Mouse (Mus musculus): Measurements from ENCODE around the gene Wdr77.
A peak's percentile ranks its signal among the peaks of the same experiment; 100 is the strongest.
"Not testable (repeated sequence)": the region's sequence is repeated elsewhere in the genome, so short reads cannot be mapped to it uniquely, and the experiment has no call there.

The Wdr77 gene

GRCm38 (mm10) chr3:105951348-105951747, 7.8 kb upstream of the Wdr77 start:
- DNase-seq (ENCODE audit: low spot score), result no peak

DNA sequence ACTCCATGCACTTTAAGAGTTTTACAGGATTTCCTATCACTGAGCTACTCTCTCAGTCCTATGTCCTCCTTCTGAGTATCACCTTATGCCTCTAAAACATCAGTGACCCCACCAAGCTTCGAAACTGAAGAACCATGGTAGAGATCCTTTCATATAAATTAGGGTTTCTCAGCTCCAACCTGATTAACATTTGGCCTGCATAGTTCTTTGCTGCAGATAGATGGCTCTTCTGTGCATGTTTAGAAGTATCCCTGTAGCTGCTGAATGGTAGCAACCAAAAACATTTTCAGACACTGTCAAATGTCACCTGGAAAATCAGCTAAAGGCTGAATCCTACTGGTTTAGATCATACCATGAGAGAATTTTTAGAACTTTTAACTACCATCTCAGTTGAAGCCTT, 1.9 kb upstream of the Wdr77 start:
- no peak for DNase-seq (ENCODE audit: low spot score)

DNA sequence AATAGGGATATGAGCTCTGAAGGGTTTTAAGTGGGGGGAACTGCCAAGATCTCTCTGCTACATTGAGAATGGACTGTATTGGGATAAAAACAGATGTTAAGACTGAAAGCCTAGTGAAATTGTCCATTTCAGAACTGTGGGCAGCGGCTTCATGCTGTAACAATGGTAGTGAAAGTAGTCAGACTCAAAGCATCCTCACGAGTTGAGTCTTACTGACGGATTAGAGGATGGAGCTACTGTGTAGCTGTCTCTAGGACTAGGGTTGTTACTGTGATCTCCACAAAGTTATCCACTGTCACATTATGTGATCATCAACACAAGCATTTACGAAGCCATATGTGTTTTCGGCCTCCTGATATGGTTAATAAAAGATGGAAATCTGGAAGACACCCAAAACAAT, 965 bp upstream of the Wdr77 start:
- DNase-seq (ENCODE audit: low spot score), result no peak

- DNase-seq (ENCODE audit: low spot score), result no peak
These were observed 416 bp downstream of the Wdr77 start for GRCm38 (mm10) chr3:105959585-105959984.

GRCm38 (mm10) chr3:105959999-105960398, 830 bp downstream of the Wdr77 start, which contains the start of gene Atp5f1:
Atp5f1 (minus strand) TSS chr3:105960099.
- no peak for DNase-seq (ENCODE audit: low spot score)

GRCm38 (mm10) chr3:105960700-105961099, 1.5 kb downstream of the Wdr77 start:
- DNase-seq (ENCODE audit: low spot score), result no peak

DNA sequence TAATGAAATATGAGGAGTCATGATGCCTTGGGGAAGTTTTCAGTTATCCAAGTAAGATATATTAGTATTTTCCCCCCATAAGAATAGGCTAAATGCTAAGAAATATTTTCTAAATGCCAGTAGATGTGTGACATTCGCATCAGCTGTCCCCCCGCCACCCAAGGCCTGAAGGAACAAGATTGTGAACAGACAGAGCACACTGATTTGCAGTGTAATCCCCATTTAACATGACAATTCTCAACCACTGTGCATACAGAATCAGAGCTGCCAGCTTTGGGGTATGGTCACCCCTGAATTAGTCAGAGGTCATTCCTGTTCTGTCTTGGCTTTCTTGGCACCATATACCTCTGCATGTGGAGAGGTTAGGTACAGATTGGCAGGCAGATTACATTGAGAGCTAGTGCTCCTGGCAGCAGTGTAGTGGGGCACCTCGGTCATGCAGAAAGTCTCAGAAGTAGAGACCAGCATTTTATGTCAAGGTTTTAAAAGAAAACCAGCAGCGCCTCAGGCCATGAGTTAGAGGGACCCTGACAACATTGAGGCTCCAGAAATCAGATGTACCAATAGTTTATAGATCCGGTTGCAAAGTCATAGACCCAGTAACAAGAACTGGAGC, 12.8 kb downstream of the Wdr77 start:
- DNase-seq (ENCODE audit: low spot score), result no peak

GRCm38 (mm10) chr3:105973411-105973810, 14.2 kb downstream of the Wdr77 start, which contains the start of gene Ovgp1:
Ovgp1 (plus strand) TSS chr3:105973711.
- no peak for DNase-seq (ENCODE audit: low spot score)

DNA sequence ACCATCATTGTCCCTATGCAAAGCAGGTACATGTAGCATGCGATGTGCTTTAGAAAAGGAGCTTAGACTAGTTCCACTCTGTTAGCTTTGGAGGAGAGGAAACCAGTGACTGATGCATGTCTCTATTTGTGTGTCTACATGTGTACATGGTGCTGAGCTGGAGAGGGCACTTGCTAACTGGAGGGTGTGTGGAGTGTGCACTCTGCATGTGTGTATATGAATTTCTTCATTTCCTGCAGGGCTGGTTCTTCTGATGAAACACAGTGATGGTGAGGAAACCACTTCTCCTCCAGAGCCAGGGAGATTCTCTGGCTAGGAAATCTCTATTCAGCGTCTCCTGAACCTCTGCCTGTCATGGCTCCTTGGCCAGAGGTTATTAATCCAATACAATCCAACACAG, 15.0 kb downstream of the Wdr77 start:
- no peak for DNase-seq (ENCODE audit: low spot score)

- DNase-seq (ENCODE audit: low spot score), result not testable (repeated sequence)
These were observed 30.4 kb downstream of the Wdr77 start for GRCm38 (mm10) chr3:105989611-105990010.

- DNase-seq (ENCODE audit: low spot score), result no peak
These were observed 32.6 kb downstream of the Wdr77 start for GRCm38 (mm10) chr3:105991653-105992283.

GRCm38 (mm10) chr3:105994730-105995129, 35.6 kb downstream of the Wdr77 start:
- no peak for DNase-seq (ENCODE audit: low spot score)

GRCm38 (mm10) chr3:106000707-106001375, 41.7 kb downstream of the Wdr77 start:
- no peak for DNase-seq (ENCODE audit: low spot score)

- DNase-seq (ENCODE audit: low spot score), result peak; percentile 60
These were observed 42.5 kb downstream of the Wdr77 start for GRCm38 (mm10) chr3:106001416-106002370.

DNA sequence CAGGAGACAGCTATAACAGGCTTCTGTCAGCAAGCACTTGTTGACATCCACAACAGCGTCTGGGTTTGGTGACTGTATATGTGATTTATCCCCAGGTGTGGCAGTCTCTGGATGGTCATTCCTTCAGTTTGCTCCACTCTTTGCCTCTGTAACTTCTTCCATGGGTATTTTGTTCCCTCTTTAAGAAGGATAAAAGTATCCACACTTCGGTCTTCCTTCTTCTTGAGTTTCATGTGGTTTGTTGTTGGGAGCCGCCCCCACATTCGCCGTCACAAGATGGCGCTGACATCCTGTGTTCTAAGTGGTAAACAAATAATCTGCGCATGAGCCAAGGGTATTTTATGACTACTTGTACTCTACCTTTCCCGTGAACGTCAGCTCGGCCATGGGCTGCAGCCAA, 44.2 kb downstream of the Wdr77 start:
- DNase-seq (ENCODE audit: low spot score), result not testable (repeated sequence)

DNA sequence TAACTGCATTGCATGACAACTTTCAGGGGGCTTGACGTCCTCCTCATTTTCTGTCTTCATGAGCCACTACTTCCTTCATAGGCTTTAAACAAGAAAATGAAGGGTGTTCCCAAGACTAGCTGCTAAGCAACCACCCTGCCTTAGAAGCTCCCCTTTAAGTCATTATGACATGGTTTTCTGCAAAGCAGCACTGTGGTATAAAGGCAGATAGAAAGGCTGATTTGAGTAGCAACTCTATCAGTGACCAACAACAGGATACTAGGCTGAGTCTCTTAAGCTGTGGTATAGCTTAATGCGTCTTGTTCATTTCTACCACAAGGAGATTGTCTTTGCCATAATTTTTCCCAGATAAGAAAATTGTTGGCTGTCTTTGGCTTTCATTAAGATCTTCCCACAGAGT, 55.4 kb downstream of the Wdr77 start, which contains the start of gene Pifo:
Gene Pifo (minus strand): TSS at position 101 of the 400 bp plus-strand sequence.
- DNase-seq (ENCODE audit: low spot score), result no peak
